Mouse (Mus musculus) frontal cortex, adult 2 months (tissue): ENCODE data around the gene Gtf2i. TPM values are rescaled to one million over a fixed set of nuclear protein-coding genes. Genes with fewer than 3 reads are reported as not detected.

Experiments
- DNase-seq, 2 experiments: peaks; one replicate each; pipeline ENCODE4 v3.0.0; 2022; ENCODE audit warnings: low spot score in 1 of 2; ENCODE audit errors: extremely low spot score in 1 of 2
- polyA plus RNA-seq: library from polyadenylated mRNA; depleted of rRNA; stranded (reverse); fragments of >200 nt; gene quantifications from 2 replicates; pipeline ENCODE4 v1.2.3, GENCODE M21; 2012; rRNA removed

Gene Gtf2i
- polyA plus RNA-seq, 1 experiment: 188 TPM

DNA sequence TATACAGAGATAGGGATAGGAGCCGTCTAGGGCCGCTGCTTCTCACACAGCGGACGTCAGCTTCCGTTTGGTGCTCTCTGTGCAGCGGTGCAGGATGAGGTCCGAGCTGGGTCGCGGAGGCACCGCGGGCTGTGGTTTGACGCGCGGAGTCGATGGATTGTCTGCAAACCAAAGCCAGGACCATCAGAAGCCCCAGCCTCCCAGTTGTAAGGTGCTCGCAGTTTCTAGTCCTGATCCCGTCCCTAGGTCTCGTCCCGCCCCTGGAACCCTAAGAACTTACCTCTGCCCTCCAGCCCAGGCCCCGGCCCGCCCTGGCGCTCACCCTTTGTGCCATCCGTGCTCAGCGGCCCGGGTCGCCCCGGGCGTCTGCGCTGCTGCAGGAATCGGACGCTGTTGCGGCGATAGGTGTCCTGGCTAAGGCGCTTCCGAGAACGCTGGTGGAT lies 92.8 kb downstream of the Gtf2i start:
- no peak for DNase-seq

DNA sequence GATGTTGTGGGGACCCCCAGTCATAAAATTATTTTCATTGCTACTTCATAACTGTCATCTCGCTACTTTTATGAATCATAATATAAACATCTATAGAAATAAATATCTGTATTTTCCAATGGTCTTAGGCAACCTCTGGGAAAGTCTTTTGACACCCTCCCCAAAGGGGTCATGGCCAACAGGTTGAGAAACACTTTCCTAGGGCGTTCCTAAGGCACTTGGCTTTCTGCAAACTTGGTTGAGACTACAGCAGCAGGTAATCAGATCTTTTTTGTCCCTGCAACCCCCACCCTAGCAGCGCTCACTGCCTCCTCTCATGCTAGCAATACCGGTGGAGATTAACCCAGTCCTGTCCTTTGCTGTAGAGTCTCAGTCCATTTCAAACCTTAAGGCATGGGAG lies 93.3 kb downstream of the Gtf2i start:
- no peak for DNase-seq

DNA sequence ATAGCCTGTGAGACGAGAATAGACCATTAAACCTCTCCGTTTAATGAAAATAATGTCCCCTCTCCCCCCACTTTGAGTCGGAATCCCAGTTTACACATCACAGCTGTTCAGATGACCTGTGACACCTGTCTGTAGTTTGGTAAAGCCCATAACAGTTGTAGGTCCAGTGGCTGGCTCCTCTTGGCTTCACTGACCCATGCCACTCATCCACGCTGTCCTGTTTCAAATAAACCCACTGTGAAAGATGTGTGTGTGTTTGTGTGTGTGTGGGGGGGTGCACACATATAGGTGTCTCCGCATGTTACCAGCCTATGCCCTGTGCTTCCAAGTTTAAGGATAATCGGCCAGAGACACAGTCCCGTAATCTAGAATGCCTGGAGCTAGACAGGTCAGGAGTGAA lies 96.7 kb downstream of the Gtf2i start:
- DNase-seq: no peak

DNA sequence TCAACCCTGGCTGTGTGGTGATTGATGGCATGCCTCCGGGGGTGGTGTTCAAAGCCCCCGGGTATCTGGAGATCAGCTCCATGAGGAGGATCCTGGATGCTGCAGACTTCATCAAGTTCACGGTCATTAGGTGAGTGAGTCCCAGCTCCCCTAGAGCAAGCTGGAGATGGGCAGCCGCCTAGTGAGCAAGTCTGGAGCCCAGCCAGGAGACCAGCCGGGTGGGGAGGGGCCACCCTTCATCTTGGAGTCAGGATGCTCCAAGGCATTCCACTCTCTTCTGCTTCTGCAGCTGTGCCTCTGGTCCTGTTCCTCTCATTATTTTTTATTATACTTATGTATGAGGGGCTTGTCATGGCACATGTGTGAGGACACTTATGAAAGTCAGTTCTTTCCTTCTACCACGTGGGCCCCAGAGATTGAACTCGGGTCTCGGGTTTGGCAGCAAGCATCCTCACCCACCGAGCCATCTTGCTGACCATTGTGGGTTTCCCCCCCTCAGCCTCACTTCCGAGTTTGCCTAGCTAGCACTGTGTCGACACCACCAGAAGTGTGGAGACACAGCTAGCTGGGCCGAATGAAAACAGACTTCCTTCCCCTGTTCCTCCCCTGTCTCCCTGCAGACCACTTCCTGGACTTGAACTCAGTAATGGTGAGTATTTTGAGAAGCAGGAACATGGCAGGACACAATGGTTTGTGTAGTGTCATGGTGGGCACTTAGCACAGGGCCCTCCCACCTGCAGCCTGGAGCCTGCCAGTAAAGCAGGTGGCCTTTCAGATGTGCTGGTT lies 100.3 kb downstream of the Gtf2i start:
- DNase-seq: no peak

DNA sequence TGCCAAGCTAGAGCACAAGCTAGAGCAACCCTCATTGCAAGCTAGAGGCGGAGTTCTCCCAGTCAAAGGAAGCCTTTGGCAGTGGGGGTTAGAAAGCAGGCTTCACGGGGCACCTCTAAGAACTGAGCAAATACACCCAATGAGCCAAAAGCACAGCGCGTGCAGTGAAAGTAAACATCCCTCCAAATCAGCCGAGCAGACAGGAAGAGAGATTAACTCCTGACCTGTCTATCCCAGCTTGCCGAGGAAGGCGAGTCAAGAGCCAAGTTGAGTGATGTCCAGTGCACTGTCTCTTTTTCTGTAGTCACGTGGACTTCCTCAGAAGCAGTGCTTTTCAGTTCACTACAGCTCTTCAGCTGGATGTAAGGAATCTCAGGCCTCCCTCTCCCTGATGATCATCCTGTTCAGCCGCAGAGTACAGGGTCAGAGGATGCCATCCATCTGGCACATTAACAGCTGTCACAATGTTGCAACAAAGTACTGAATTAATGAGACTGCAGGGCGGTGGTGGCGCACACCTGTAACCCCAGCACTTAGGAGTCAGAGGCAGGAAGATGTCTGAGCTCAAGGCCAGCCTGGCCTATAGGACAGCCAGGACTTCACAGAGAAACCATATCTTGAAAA lies 104.5 kb downstream of the Gtf2i start:
- no peak for DNase-seq

DNA sequence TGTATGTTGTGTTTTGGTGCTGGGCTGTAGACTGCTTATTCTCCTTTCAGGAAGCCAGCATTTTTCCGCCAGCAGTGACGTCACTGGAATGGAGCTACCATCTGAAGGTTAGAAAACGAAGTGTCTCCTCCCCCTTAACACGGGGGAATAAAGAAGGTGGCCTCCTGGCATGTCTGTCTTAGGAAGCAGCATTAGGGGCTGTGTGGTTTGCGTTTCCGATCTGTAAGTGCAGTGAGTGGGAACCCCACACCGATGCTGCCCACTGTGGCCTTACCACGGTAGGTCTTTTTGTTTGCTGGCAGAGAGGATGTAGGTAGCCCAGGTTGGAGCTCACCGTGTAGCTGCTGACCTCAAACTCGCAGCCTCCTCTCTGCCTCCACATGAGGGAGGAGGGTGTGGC lies 107.8 kb downstream of the Gtf2i start:
- DNase-seq: no peak

DNA sequence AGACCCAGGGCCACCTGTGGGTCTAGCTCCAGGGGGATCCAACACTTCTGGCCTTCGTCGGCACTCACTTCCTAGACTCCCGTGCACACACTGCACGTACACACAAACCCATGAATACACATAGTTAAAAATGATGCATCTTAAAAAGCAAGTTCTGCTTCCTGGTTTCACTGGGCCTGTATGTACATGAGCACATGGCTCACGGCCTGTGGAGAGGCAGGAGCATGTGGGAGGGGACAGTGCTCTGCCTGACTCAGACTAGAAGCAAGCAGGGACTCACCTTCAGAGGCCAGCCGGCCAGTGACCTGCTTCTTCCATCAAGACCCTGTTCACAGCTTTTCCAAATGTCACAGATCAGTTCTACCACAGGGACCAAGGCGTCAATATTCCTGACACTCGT lies 120.9 kb downstream of the Gtf2i start:
- no peak for DNase-seq

DNA sequence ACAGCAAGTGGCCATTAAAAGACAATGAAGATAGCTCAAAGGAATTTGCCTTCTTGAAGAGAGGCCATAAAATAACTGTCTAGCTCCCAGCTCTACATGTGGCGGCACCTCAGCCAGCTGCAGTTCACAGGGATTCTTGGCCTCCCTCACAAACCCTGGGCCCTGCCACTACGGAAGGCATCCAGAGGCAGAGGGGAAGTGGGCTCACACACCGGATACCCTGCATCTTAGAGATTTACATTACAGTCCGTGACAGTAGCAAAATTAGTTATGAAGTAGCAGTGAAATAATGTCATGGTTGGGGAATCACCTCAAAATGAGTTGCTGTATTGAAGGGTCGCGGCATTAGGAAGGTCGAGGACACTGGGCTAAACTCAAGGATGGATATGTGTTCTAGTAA lies 126.0 kb downstream of the Gtf2i start:
- DNase-seq: no peak

Other genes with a start within 250 kb of the Gtf2i start
- 38.6 and 41.1 TPM in 2 replicates for gene Castor2, start 215.0 kb downstream of the Gtf2i start, polyA plus RNA-seq
- gene Rcc1l, start 138.0 kb downstream of the Gtf2i start, polyA plus RNA-seq: 17.1 and 17.8 TPM in 2 replicates
- gene Gtf2ird2, start 130.7 kb downstream of the Gtf2i start, polyA plus RNA-seq: 17.2 and 18.8 TPM in 2 replicates
- 6.6 and 8.6 TPM in 2 replicates for gene Ncf1, start 85.1 kb downstream of the Gtf2i start, polyA plus RNA-seq
- 43.3 and 44.4 TPM in 2 replicates for gene Gtf2ird1, start 142.0 kb upstream of the Gtf2i start, polyA plus RNA-seq
- 72.4 and 72.6 TPM in 2 replicates for gene Clip2, start 237.7 kb upstream of the Gtf2i start, polyA plus RNA-seq
- 0.38 and 0.40 TPM in 2 replicates for gene Syna, start 245.4 kb upstream of the Gtf2i start, polyA plus RNA-seq